22 mouse cellular contexts compared by ENCODE assay signal in the genomic region with DNA sequence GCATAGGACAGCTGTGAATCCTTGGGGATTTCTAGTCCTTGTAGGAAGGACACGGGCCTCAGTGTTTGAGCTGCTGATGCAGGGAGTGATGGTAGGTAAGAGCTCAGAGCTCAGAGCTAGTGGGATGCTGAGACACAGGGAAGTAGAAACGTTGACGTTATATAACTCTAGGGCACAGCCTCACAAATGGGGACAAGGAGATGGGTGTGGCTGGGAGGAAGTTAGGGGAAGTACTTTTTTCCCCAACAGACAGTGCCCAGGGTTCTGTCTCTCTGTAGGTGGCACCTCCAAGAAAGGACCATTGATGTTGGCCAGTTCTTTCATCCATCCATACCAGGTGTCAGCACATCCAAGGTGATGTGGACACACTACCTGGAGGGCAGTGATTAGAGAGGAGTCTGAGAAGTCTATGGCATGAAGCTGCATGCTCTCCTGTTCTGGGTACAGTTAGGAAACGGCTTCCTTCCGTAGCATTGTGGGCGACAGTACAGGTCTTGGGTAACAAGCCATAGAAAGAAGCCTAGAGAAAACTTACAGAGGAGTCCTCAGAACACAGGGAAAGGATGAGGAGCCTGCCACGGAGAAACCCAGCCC. TPM values are rescaled to one million over a fixed set of nuclear protein-coding genes. Genes with fewer than 3 reads are reported as not detected.
DNase-seq lines count a peak whose midpoint lies in the region; ATAC-seq and TF ChIP-seq lines count a peak whose summit lies in the region.
"Had no signal": no experiment of that assay in that cellular context is flagged by ENCODE, and none has a peak within 500 bp of the region (broad histone marks: within the 10 kb centered on the region; RNA-seq: fewer than 3 reads in every experiment).

No protein-coding gene starts in this region.

- H3K36me3 ChIP-seq in liver, embryonic 16.5 days (ENCODE audit: control insufficient read depth, insufficient read depth) = no peaks in the 10 kb centered on the region
- H3K36me3 ChIP-seq in liver, embryonic 12.5 days = no peaks in the 10 kb centered on the region
- no peaks in the 10 kb centered on the region for H3K36me3 ChIP-seq in liver, postnatal 0 days (replicated peaks; ENCODE audit: insufficient read depth, low read length)
- H3K36me3 ChIP-seq: embryonic facial prominence, embryonic 13.5 days; heart, embryonic 13.5 days had no signal

- H3K27ac ChIP-seq in liver, embryonic 16.5 days (ENCODE audit: low read length) = peak overlapping the region; percentile 28; the same call in 1 of the 2 replicates
- H3K27ac ChIP-seq in liver, embryonic 12.5 days = no peak overlapping the region
- H3K27ac ChIP-seq in liver, postnatal 0 days (ENCODE audit: low read depth) = peak overlapping the region; percentile 39; the same call in 1 of the 2 replicates
- H3K27ac ChIP-seq in left cerebral cortex, adult 2 months = no peak overlapping the region
- H3K27ac ChIP-seq: embryonic facial prominence, embryonic 13.5 days; forebrain, embryonic 13.5 days; heart, embryonic 13.5 days had no signal

- WGBS in liver, embryonic 16.5 days (ENCODE audit: insufficient replicate concordance) = 49% methylated on average over 7 of the region's 7 CpGs
- WGBS in liver, embryonic 12.5 days (ENCODE audit: insufficient replicate concordance) = 58% methylated on average over 7 of the region's 7 CpGs
- 46% methylated on average over 7 of the region's 7 CpGs for WGBS in liver, postnatal 0 days (ENCODE audit: insufficient replicate concordance)

- intact Hi-C loops in left cerebral cortex, adult 2 months (cut with DNase I) = loop anchor here (5.0 kb wide), 1 partner anchor 455 kb away; no protein-coding TSS in a partner anchor

- no peak overlapping the region; the same call in 1 of the 2 replicates for H3K4me2 ChIP-seq in liver, embryonic 16.5 days (ENCODE audit: low read depth, low read length)
- H3K4me2 ChIP-seq in liver, embryonic 12.5 days = no peak overlapping the region
- H3K4me2 ChIP-seq in liver, postnatal 0 days (ENCODE audit: low read depth, low read length) = 0 out of 2 replicates have a peak overlapping the region, but pooled peaks have one; percentile 9
- H3K4me2 ChIP-seq: embryonic facial prominence, embryonic 13.5 days; forebrain, embryonic 13.5 days; heart, embryonic 13.5 days had no signal

- peaks cover 36% of the 10 kb centered on the region for H3K4me1 ChIP-seq in liver, embryonic 16.5 days (ENCODE audit: control insufficient read depth, low read depth, low read length)
- peaks cover 33% of the 10 kb centered on the region for H3K4me1 ChIP-seq in liver, embryonic 12.5 days
- peaks cover 17% of the 10 kb centered on the region for H3K4me1 ChIP-seq in liver, postnatal 0 days (ENCODE audit: insufficient read depth)
- H3K4me1 ChIP-seq: embryonic facial prominence, embryonic 13.5 days; forebrain, embryonic 13.5 days had no signal

- H3K4me3 ChIP-seq in liver, embryonic 16.5 days (ENCODE audit: low read depth, low read length) = no peak overlapping the region
- no peak overlapping the region for H3K4me3 ChIP-seq in liver, embryonic 12.5 days
- no peak overlapping the region for H3K4me3 ChIP-seq in liver, postnatal 0 days (ENCODE audit: low read depth, low read length)
- no peak overlapping the region for H3K4me3 ChIP-seq in left cerebral cortex, adult 2 months
- H3K4me3 ChIP-seq: embryonic facial prominence, embryonic 13.5 days; forebrain, embryonic 13.5 days; heart, embryonic 13.5 days had no signal

- H3K9ac ChIP-seq in liver, embryonic 16.5 days (ENCODE audit: low read depth, low read length) = no peak overlapping the region
- no peak overlapping the region for H3K9ac ChIP-seq in liver, embryonic 12.5 days
- no peak overlapping the region for H3K9ac ChIP-seq in liver, postnatal 0 days (replicated peaks)
- H3K9ac ChIP-seq: embryonic facial prominence, embryonic 13.5 days; forebrain, embryonic 13.5 days; forebrain, postnatal 0 days; heart, embryonic 13.5 days had no signal

- DNase-seq in fat pad, adult 2 months (ENCODE audit: extremely low read depth, low read depth, low spot score) = peak; percentile 68
- no peak for DNase-seq in liver, postnatal 0 days
- DNase-seq in left cerebral cortex, adult 2 months (ENCODE audit: extremely low spot score in 1 of 2, low spot score in 2 of 2) = no peak
- DNase-seq: adrenal gland, adult 8-10 months; adrenal gland, postnatal 36 days; cerebellum, adult 11-12 months; cerebellum, adult 9-10 months; cerebellum, postnatal 25 days; forebrain, postnatal 0 days; gastrocnemius, postnatal 14 days; heart, adult 11 months; heart, postnatal 36 days had no signal

- ATAC-seq in liver, embryonic 16.5 days (ENCODE audit: low read depth) = no peak
- ATAC-seq in liver, embryonic 12.5 days = no peak
- ATAC-seq in liver, postnatal 0 days = no peak
- no peak for ATAC-seq in cerebellum, adult (ENCODE audit: insufficient number of reproducible peaks, low FRiP score, low TSS enrichment)
- ATAC-seq: forebrain, embryonic 13.5 days; forebrain, postnatal 0 days; hindbrain, embryonic 16.5 days had no signal

- TF ChIP-seq CTCF in liver, postnatal 0 days (IDR thresholded peaks at IDR 0.05; ENCODE audit: low read depth) = no peak
- TF ChIP-seq CTCF in left cerebral cortex, adult 2 months (IDR thresholded peaks at IDR 0.05) = no peak

- no peak for TF ChIP-seq EP300 in liver, postnatal 0 days (IDR thresholded peaks at IDR 0.05; ENCODE audit: low read depth)

- no peaks in the 10 kb centered on the region for H3K9me3 ChIP-seq in liver, embryonic 16.5 days (replicated peaks; ENCODE audit: control insufficient read depth, low read length)
- H3K9me3 ChIP-seq in liver, embryonic 12.5 days (replicated peaks) = no peaks in the 10 kb centered on the region
- no peaks in the 10 kb centered on the region for H3K9me3 ChIP-seq in liver, postnatal 0 days (ENCODE audit: low read length)
- H3K9me3 ChIP-seq: embryonic facial prominence, embryonic 13.5 days; forebrain, embryonic 13.5 days; heart, embryonic 13.5 days had no signal

- H3K27me3 ChIP-seq in liver, embryonic 16.5 days (ENCODE audit: control insufficient read depth, insufficient read depth, low read depth, low read length) = peaks cover 7% of the 10 kb centered on the region
- peaks cover 38% of the 10 kb centered on the region for H3K27me3 ChIP-seq in liver, embryonic 12.5 days (replicated peaks)
- peaks cover 3% of the 10 kb centered on the region; the same call in 1 of the 2 replicates for H3K27me3 ChIP-seq in liver, postnatal 0 days (ENCODE audit: insufficient read depth, low read length)
- H3K27me3 ChIP-seq: embryonic facial prominence, embryonic 13.5 days had no signal

RNA-seq across cellular contexts. Expression of a gene that starts 9.8 kb away (rescaled TPM):
- 0.35 and 0.56 TPM in 2 replicates for polyA plus RNA-seq in liver, embryonic 16.5 days (2015; fragmentation: Nextera tagmentation; extraction: Ambion mirVana)
- polyA plus RNA-seq in liver, embryonic 12.5 days (2016; fragmentation: Nextera tagmentation; extraction: Ambion mirVana) = 0.36 and 0.77 TPM in 2 replicates
- 0.70 and 1.3 TPM in 2 replicates for polyA plus RNA-seq in liver, postnatal 0 days (2015; fragmentation: Nextera tagmentation; extraction: Ambion mirVana)
- total RNA-seq in left cerebral cortex, adult 2 months (2021) = under 1 TPM in 1 of 2 experiments, not detected in 1; 0.59 TPM
- total RNA-seq: ES-E14 had no signal
- polyA plus RNA-seq: brain, embryonic 14.5 days; embryonic facial prominence, embryonic 13.5 days; forebrain, embryonic 13.5 days; forebrain, postnatal 0 days; hindbrain, embryonic 11.5 days; hindbrain, embryonic 16.5 days had no signal

RNA-seq across cellular contexts. Expression of a gene that starts 36.8 kb away (rescaled TPM):
- 101 and 109 TPM in 2 replicates for polyA plus RNA-seq in liver, embryonic 16.5 days (2015; fragmentation: Nextera tagmentation; extraction: Ambion mirVana)
- polyA plus RNA-seq in liver, embryonic 12.5 days (2016; fragmentation: Nextera tagmentation; extraction: Ambion mirVana) = 71.2 and 76.7 TPM in 2 replicates
- 73.8 and 76.9 TPM in 2 replicates for polyA plus RNA-seq in liver, postnatal 0 days (2015; fragmentation: Nextera tagmentation; extraction: Ambion mirVana)
- 1 to 10 TPM; 4.0 to 4.8 TPM for total RNA-seq in left cerebral cortex, adult 2 months (2021)

Comparison
In these comparisons a context has a peak if more than half of its experiments do, and no peak if none do; other contexts are left out.
1. H3K27ac ChIP-seq: peak in liver, embryonic 16.5 days (single experiment) and liver, postnatal 0 days (single experiment); none in liver, embryonic 12.5 days (single experiment) and left cerebral cortex, adult 2 months (single experiment).